Mouse (Mus musculus) heart, embryonic 16.5 days (tissue): ENCODE data around the gene Rassf2. TPM values are rescaled to one million over a fixed set of nuclear protein-coding genes. Genes with fewer than 3 reads are reported as not detected.
A peak's percentile ranks its signal among the peaks of the same experiment; 100 is the strongest.

Source experiments
- ATAC-seq: fragments of 200-750 bp; cut with Nextera tagmentation; replicated peaks from 2 replicates; pipeline ENCODE4 v1.8.0; 2017; ENCODE audit warnings: moderate number of reproducible peaks; ENCODE audit not compliant: insufficient read depth, low FRiP score; ENCODE audit errors: extremely low read depth
- H3K27ac ChIP-seq: fragments of 300-500 bp; sonication (generic); 2 replicates; pipeline ENCODE4 v1.5.1; 2014; ENCODE audit warnings: mild to moderate bottlenecking, low read length, control low read depth, moderate library complexity
- H3K27me3 ChIP-seq: fragments of 300-500 bp; sonication (generic); 2 replicates; pipeline ENCODE4 v1.6.1; 2014; ENCODE audit warnings: low read length, mixed read lengths; ENCODE audit not compliant: control insufficient read depth, insufficient read depth
- H3K36me3 ChIP-seq: fragments of 300-500 bp; sonication (generic); 2 replicates; pipeline ENCODE4 v1.6.1; 2014; ENCODE audit not compliant: control insufficient read depth, insufficient read depth
- H3K4me1 ChIP-seq: fragments of 300-500 bp; sonication (generic); 2 replicates; pipeline ENCODE4 v1.6.1; 2014; ENCODE audit warnings: low read length, mixed read lengths; ENCODE audit not compliant: control insufficient read depth, insufficient read depth
- H3K4me2 ChIP-seq: fragments of 300-500 bp; sonication (generic); 2 replicates; pipeline ENCODE4 v1.6.1; 2014; ENCODE audit warnings: low read depth, mild to moderate bottlenecking, control low read depth, low read length
- H3K4me3 ChIP-seq: fragments of 300-500 bp; sonication (generic); 2 replicates; pipeline ENCODE4 v1.5.1; 2014; ENCODE audit warnings: mild to moderate bottlenecking, control low read depth, low read length
- H3K9ac ChIP-seq: fragments of 300-500 bp; sonication (generic); 2 replicates; pipeline ENCODE4 v1.6.1; 2014; ENCODE audit warnings: low read length, control low read depth
- H3K9me3 ChIP-seq: fragments of 300-500 bp; sonication (generic); replicated peaks from 2 replicates; pipeline ENCODE4 v1.6.1; 2016; ENCODE audit warnings: low read length; ENCODE audit not compliant: control insufficient read depth
- WGBS: fragments of 180-500 bp; shearing (Covaris S2); extraction: QIAGEN DNeasy Blood & Tissue Kit; methylation state at CpG from one replicate; pipeline ENCODE4 v1.1.7; 2014; 5-methylcytosine and 5-hydroxymethylcytosine counted together
- polyA plus RNA-seq: library from polyadenylated mRNA; unstranded; fragments of >200 nt; fragmentation: Nextera tagmentation; extraction: Ambion mirVana; gene quantifications from 2 replicates; pipeline ENCODE4 v1.2.1, GENCODE M21; 2015

Rassf2 gene
- polyA plus RNA-seq, 1 experiment from 2014 or later: 12.5 TPM

- 18% methylated on average over 8 of the region's 8 CpGs for WGBS
- no peaks in the 10 kb centered on the region for H3K9me3 ChIP-seq
- H3K36me3 ChIP-seq: peaks cover 20% of the 10 kb centered on the region
- H3K4me1 ChIP-seq: peaks cover 16% of the 10 kb centered on the region
- H3K27ac ChIP-seq: peak overlapping the region; percentile 17; the same call in 1 of the 2 replicates
- no peak overlapping the region for H3K4me3 ChIP-seq
- peak overlapping the region; percentile 11; the same call in 1 of the 2 replicates for H3K4me2 ChIP-seq
- peak; percentile 78; the same call in 1 of the 2 replicates for ATAC-seq
- H3K27me3 ChIP-seq: no peaks in the 10 kb centered on the region
- 0 out of 2 replicates have a peak overlapping the region, but pooled peaks have one; percentile 4 for H3K9ac ChIP-seq
Measured at GRCm38 (mm10) chr2:132055349-132055753, 25.3 kb upstream of the Rassf2 start.

DNA sequence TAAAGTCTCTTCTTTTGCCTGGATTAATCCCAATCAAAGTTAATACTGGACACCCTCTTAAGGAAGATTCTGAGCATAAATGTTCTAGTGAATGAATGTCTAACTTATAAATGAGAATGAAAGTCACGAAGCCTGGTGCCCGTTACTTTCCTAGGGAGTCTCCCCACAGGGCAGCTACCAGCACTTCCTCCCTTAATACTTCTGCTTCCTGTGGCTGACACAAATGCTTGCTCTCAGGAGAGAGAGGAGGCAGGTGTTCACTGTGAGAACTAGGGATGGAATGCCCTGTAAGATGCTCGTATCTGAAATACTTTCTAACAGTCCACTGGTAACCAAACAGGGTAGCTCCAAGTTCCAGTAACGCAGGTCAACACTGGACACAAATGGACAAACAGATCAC is 23.8 kb upstream of the Rassf2 start:
- H3K27ac ChIP-seq: no peak overlapping the region
- ATAC-seq: no peak
- no peak overlapping the region for H3K4me3 ChIP-seq
- H3K9ac ChIP-seq: no peak overlapping the region
- no peaks in the 10 kb centered on the region for H3K27me3 ChIP-seq
- no peaks in the 10 kb centered on the region for H3K9me3 ChIP-seq
- WGBS: 77% methylated on average over 4 of the region's 4 CpGs
- H3K4me1 ChIP-seq: peaks cover 16% of the 10 kb centered on the region
- H3K4me2 ChIP-seq: no peak overlapping the region
- H3K36me3 ChIP-seq: peaks cover 20% of the 10 kb centered on the region

GRCm38 (mm10) chr2:132051798-132052197 is 21.7 kb upstream of the Rassf2 start:
- Histone ChIP-seq H3K27ac (no peak overlapping the region), H3K4me1 (peaks cover 16% of the 10 kb centered on the region), H3K4me2 (no peak overlapping the region), H3K9me3 (no peaks in the 10 kb centered on the region), H3K27me3 (no peaks in the 10 kb centered on the region), H3K36me3 (peaks cover 6% of the 10 kb centered on the region), H3K9ac (no peak overlapping the region), H3K4me3 (no peak overlapping the region)
- no peak for ATAC-seq
- 71% methylated on average over 5 of the region's 5 CpGs for WGBS

DNA sequence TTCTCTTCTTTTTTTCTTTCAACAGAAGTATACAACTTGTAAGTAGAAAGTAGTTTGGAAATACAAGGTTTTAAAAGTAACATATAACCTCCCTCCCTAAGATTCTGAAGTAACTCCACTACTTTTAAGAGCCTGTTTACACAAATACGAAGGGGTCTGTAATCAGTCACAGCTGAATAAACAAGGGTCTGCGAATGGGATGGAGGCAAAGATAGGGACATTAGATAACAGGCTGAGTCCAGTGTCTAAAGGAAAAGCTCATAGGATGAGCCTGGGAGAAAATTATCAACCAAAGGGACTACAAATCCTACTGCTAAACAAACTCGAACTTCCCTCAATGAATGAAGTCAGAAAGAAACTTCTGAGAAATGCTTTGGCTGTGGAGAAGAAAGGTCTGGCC is 19.9 kb upstream of the Rassf2 start:
- Histone ChIP-seq H3K9ac (no peak overlapping the region), H3K4me1 (peaks cover 2% of the 10 kb centered on the region), H3K27me3 (no peaks in the 10 kb centered on the region), H3K9me3 (no peaks in the 10 kb centered on the region), H3K36me3 (no peaks in the 10 kb centered on the region), H3K27ac (no peak overlapping the region), H3K4me3 (no peak overlapping the region), H3K4me2 (no peak overlapping the region)
- ATAC-seq: no peak
- WGBS: 33% methylated on average over 3 of the region's 3 CpGs

DNA sequence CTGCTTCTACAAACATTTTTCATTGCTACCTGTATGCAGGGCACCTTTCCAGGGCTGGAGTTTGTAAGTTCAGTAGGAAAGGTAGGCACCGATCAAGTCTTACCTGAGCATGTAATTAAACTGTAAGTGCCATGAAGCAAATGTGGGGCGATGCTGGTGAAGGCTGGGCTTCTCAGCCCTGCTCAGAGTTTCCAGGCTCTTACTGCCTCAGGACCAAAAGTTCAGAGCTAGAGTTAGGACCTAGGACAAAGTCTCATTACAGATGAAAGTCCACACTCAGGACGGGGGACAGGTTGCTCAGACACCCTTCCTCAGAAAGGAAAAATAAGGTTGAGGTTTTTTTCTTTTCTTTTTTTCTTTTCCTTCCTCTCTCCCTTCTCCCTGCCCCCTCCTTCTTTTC is 19.4 kb upstream of the Rassf2 start:
- Histone ChIP-seq H3K27ac (no peak overlapping the region), H3K4me2 (no peak overlapping the region), H3K9me3 (no peaks in the 10 kb centered on the region), H3K27me3 (no peaks in the 10 kb centered on the region), H3K4me3 (no peak overlapping the region), H3K4me1 (no peaks in the 10 kb centered on the region), H3K9ac (no peak overlapping the region), H3K36me3 (no peaks in the 10 kb centered on the region)
- ATAC-seq: no peak
- 79% methylated on average over 3 of the region's 3 CpGs for WGBS

DNA sequence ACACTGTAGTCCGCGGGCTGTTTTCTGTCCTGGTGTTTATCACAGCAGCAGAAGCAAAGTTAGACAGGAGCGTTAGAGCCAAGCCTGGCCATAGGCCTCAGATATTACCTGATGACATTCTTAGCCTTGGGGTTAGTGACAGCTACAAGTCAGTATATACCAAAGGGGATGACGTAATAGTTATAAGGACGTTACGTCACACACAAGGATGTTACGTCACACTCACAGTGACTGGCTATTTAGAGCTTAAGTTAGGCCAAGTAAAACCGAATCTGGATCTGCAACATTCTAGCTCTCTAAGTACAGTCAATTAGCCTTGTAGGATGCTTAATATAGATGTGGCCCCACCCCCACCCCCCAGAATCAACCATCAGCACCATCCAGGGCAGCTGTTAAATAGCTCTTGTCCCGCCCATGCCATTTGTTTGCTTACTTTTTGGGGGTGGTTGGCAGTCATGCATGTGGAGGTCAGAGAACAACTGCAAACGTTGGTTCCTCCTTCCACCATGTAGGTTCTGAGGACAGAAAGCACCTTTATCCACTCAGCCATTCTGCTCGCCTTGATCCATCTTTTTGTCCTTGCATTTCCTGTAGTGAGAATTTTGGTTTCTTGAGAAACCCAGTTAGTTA is 18.2 kb upstream of the Rassf2 start:
- Histone ChIP-seq H3K9ac (no peak overlapping the region), H3K27ac (no peak overlapping the region), H3K4me1 (peaks cover 7% of the 10 kb centered on the region), H3K9me3 (no peaks in the 10 kb centered on the region), H3K4me2 (no peak overlapping the region), H3K36me3 (no peaks in the 10 kb centered on the region), H3K4me3 (no peak overlapping the region), H3K27me3 (no peaks in the 10 kb centered on the region)
- no peak for ATAC-seq
- WGBS: 66% methylated on average over 11 of the region's 11 CpGs

DNA sequence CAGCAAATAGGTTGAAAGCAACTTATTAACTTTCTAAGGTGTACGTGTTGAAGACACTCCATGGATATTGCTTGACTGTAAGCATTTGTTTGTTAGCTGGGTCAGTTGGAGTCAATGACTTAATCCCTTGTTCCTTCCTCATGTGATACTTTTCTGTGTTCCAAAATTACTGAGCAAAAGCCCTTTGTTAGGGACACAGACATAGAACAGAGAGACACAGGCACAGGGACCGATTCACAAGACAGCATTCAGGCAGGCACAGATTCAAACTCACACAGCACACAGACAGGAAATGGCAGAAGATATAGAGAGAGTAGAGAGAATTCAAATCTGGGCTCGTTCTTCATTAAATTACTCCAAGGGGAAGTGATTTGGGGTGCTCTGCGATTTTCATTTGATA is 17.3 kb upstream of the Rassf2 start:
- H3K9ac ChIP-seq: no peak overlapping the region
- H3K36me3 ChIP-seq: no peaks in the 10 kb centered on the region
- H3K27me3 ChIP-seq: no peaks in the 10 kb centered on the region
- H3K4me2 ChIP-seq: no peak overlapping the region
- no peak overlapping the region for H3K27ac ChIP-seq
- 66% methylated on average over 4 of the region's 4 CpGs for WGBS
- no peak for ATAC-seq
- no peak overlapping the region for H3K4me3 ChIP-seq
- no peaks in the 10 kb centered on the region for H3K9me3 ChIP-seq
- peaks cover 15% of the 10 kb centered on the region for H3K4me1 ChIP-seq

- no peak for ATAC-seq
- Histone ChIP-seq H3K27ac (no peak overlapping the region), H3K9ac (no peak overlapping the region), H3K9me3 (no peaks in the 10 kb centered on the region), H3K36me3 (no peaks in the 10 kb centered on the region), H3K4me1 (peaks cover 15% of the 10 kb centered on the region), H3K4me3 (no peak overlapping the region), H3K27me3 (no peaks in the 10 kb centered on the region), H3K4me2 (no peak overlapping the region)
- 93% methylated on average over 4 of the region's 4 CpGs for WGBS
Measured at GRCm38 (mm10) chr2:132046659-132047058, 16.6 kb upstream of the Rassf2 start.

GRCm38 (mm10) chr2:132044320-132045274 is 14.5 kb upstream of the Rassf2 start:
- ATAC-seq: no peak
- Histone ChIP-seq H3K9me3 (no peaks in the 10 kb centered on the region), H3K9ac (no peak overlapping the region), H3K4me3 (no peak overlapping the region), H3K27me3 (no peaks in the 10 kb centered on the region), H3K4me2 (no peak overlapping the region), H3K27ac (no peak overlapping the region; the same call in 1 of the 2 replicates), H3K36me3 (no peaks in the 10 kb centered on the region), H3K4me1 (peaks cover 15% of the 10 kb centered on the region)
- WGBS: 82% methylated on average over 15 of the region's 15 CpGs
